Mouse (Mus musculus): ENCODE results near the gene Supt4a.

DNA sequence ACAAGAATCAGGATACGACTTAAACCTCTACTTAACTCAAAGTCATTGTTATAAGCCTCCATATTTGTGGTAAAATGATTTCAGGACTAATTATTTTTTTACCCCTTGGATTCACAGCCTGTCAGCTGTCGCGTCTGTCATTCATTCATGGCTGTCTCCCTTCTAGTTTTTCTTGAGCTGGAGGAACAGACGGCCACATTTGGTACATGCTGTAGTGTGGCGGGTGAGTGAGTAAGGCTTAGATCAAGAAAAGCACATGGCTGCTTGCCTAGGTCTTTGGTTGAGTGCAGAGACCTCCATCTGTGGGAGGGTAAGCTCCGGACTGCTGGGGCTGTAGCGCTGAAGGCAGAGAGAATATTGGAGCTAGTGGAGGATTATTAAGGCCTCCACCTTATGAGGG lies 10.4 kb downstream of the Supt4a start:
- TF ChIP-seq CTCF (conservative IDR thresholded peaks at IDR 0.05; ENCODE audit: low read length) (no peak), POU5F1 (IDR thresholded peaks at IDR 0.05; ENCODE audit: borderline replicate concordance, low read length) (no peak)

Measured in E14TG2a.4 (cell line).